Mouse (Mus musculus): Measurements from ENCODE around the gene Hist1h1e.
"Not testable (repeated sequence)": the region's sequence is repeated elsewhere in the genome, so short reads cannot be mapped to it uniquely, and the experiment has no call there.

The Hist1h1e gene

GRCm38 (mm10) chr13:23592614-23593013, 29.7 kb downstream of the Hist1h1e start:
- no peak for DNase-seq (ENCODE audit: low read depth, low spot score)

GRCm38 (mm10) chr13:23591886-23592285, 30.5 kb downstream of the Hist1h1e start:
- DNase-seq (ENCODE audit: low read depth, low spot score): not testable (repeated sequence)

- DNase-seq (ENCODE audit: low read depth, low spot score): no peak
Observed at GRCm38 (mm10) chr13:23591206-23591605, 31.2 kb downstream of the Hist1h1e start.

GRCm38 (mm10) chr13:23586940-23587225, 35.5 kb downstream of the Hist1h1e start:
- DNase-seq (ENCODE audit: low read depth, low spot score): no peak

- DNase-seq (ENCODE audit: low read depth, low spot score): no peak
Observed at GRCm38 (mm10) chr13:23586099-23586939, 36.0 kb downstream of the Hist1h1e start.

GRCm38 (mm10) chr13:23585442-23586098, 36.8 kb downstream of the Hist1h1e start:
- peak; percentile 92 for DNase-seq (ENCODE audit: low read depth, low spot score)

GRCm38 (mm10) chr13:23585029-23585441, 37.3 kb downstream of the Hist1h1e start:
- no peak for DNase-seq (ENCODE audit: low read depth, low spot score)

GRCm38 (mm10) chr13:23584331-23584730, 38.0 kb downstream of the Hist1h1e start:
- DNase-seq (ENCODE audit: low read depth, low spot score): no peak

GRCm38 (mm10) chr13:23583387-23584068, 38.8 kb downstream of the Hist1h1e start:
- DNase-seq (ENCODE audit: low read depth, low spot score): no peak

GRCm38 (mm10) chr13:23582219-23583056, 39.9 kb downstream of the Hist1h1e start:
- no peak for DNase-seq (ENCODE audit: low read depth, low spot score)

- peak; percentile 96 for DNase-seq (ENCODE audit: low read depth, low spot score)
Observed at GRCm38 (mm10) chr13:23581408-23582218, 40.7 kb downstream of the Hist1h1e start, which contains the start of gene Hist1h4d. Hist1h4d (plus strand) TSS chr13:23581598.

- DNase-seq (ENCODE audit: low read depth, low spot score): no peak
Observed at GRCm38 (mm10) chr13:23577835-23578234, 44.5 kb downstream of the Hist1h1e start.

GRCm38 (mm10) chr13:23576906-23577639, 45.3 kb downstream of the Hist1h1e start:
- no peak for DNase-seq (ENCODE audit: low read depth, low spot score)

GRCm38 (mm10) chr13:23576351-23576881, 45.9 kb downstream of the Hist1h1e start:
- no peak for DNase-seq (ENCODE audit: low read depth, low spot score)

GRCm38 (mm10) chr13:23575864-23576313, 46.5 kb downstream of the Hist1h1e start:
- DNase-seq (ENCODE audit: low read depth, low spot score): not testable (repeated sequence)

GRCm38 (mm10) chr13:23575271-23575851, 47.0 kb downstream of the Hist1h1e start, which contains the start of gene Hist1h3d:
Hist1h3d (plus strand) TSS chr13:23575763.
- DNase-seq (ENCODE audit: low read depth, low spot score): peak; percentile 77

- DNase-seq (ENCODE audit: low read depth, low spot score): not testable (repeated sequence)
Observed at GRCm38 (mm10) chr13:23574546-23575170, 47.7 kb downstream of the Hist1h1e start.

GRCm38 (mm10) chr13:23573898-23574524, 48.3 kb downstream of the Hist1h1e start, which contains the start of the genes Hist1h2bf and Hist1h2ad:
Hist1h2bf (minus strand) TSS chr13:23574196.
Hist1h2ad (plus strand) TSS chr13:23574381.
- peak; percentile 98 for DNase-seq (ENCODE audit: low read depth, low spot score)
